Mouse (Mus musculus): ENCODE measurements around the gene Clca1. TPM values are rescaled to one million over a fixed set of nuclear protein-coding genes. Genes with fewer than 3 reads are reported as not detected.

Gene Clca1
- polyA plus RNA-seq, 1 experiment from 2014 or later = 0.07 TPM

GRCm38 (mm10) chr3:145017807-145018206 lies 14.8 kb downstream of the Clca1 start:
- Histone ChIP-seq H3K9ac (replicated peaks; ENCODE audit: low read depth, low read length) (no peak overlapping the region), H3K4me2 (ENCODE audit: low read depth, low read length) (no peak overlapping the region), H3K4me1 (ENCODE audit: control insufficient read depth, insufficient read depth, low read length) (no peaks in the 10 kb centered on the region), H3K36me3 (ENCODE audit: control insufficient read depth, insufficient read depth, low read length) (no peaks in the 10 kb centered on the region), H3K27me3 (ENCODE audit: control insufficient read depth, insufficient read depth, low read length) (no peaks in the 10 kb centered on the region), H3K4me3 (ENCODE audit: low read depth, low read length) (no peak overlapping the region), H3K27ac (ENCODE audit: low read depth, low read length) (no peak overlapping the region), H3K9me3 (ENCODE audit: control insufficient read depth, low read length) (no peaks in the 10 kb centered on the region)
- no peak for ATAC-seq (ENCODE audit: low read depth)
- WGBS = 54% methylated on average over 3 of the region's 3 CpGs

GRCm38 (mm10) chr3:145004422-145004821 lies 28.2 kb downstream of the Clca1 start:
- ATAC-seq (ENCODE audit: low read depth) = no peak
- 37% methylated on average over 5 of the region's 5 CpGs for WGBS
- Histone ChIP-seq H3K36me3 (ENCODE audit: control insufficient read depth, insufficient read depth, low read length) (no peaks in the 10 kb centered on the region), H3K9ac (replicated peaks; ENCODE audit: low read depth, low read length) (no peak overlapping the region), H3K4me2 (ENCODE audit: low read depth, low read length) (no peak overlapping the region), H3K4me3 (ENCODE audit: low read depth, low read length) (no peak overlapping the region), H3K27me3 (ENCODE audit: control insufficient read depth, insufficient read depth, low read length) (no peaks in the 10 kb centered on the region), H3K9me3 (ENCODE audit: control insufficient read depth, low read length) (no peaks in the 10 kb centered on the region), H3K27ac (ENCODE audit: low read depth, low read length) (no peak overlapping the region), H3K4me1 (ENCODE audit: control insufficient read depth, insufficient read depth, low read length) (no peaks in the 10 kb centered on the region)

GRCm38 (mm10) chr3:145000912-145001311 lies 31.7 kb downstream of the Clca1 start:
- no peak overlapping the region for H3K27ac ChIP-seq (ENCODE audit: low read depth, low read length)
- 80% methylated on average over 1 of the region's 1 CpGs for WGBS

GRCm38 (mm10) chr3:144993055-144993454 lies 39.5 kb downstream of the Clca1 start:
- H3K4me2 ChIP-seq (ENCODE audit: low read depth, low read length) = no peak overlapping the region
- no peaks in the 10 kb centered on the region for H3K27me3 ChIP-seq (ENCODE audit: control insufficient read depth, insufficient read depth, low read length)
- no peak overlapping the region for H3K4me3 ChIP-seq (ENCODE audit: low read depth, low read length)
- H3K9ac ChIP-seq (replicated peaks; ENCODE audit: low read depth, low read length) = no peak overlapping the region
- H3K9me3 ChIP-seq (ENCODE audit: control insufficient read depth, low read length) = no peaks in the 10 kb centered on the region
- no peaks in the 10 kb centered on the region for H3K4me1 ChIP-seq (ENCODE audit: control insufficient read depth, insufficient read depth, low read length)
- H3K27ac ChIP-seq (ENCODE audit: low read depth, low read length) = no peak overlapping the region
- WGBS = 79% methylated on average over 5 of the region's 5 CpGs
- no peak for ATAC-seq (ENCODE audit: low read depth)
- no peaks in the 10 kb centered on the region for H3K36me3 ChIP-seq (ENCODE audit: control insufficient read depth, insufficient read depth, low read length)

More at GRCm38 (mm10) chr3:145000912-145001311, 31.7 kb downstream of the Clca1 start:
- no peaks in the 10 kb centered on the region for H3K4me1 ChIP-seq (ENCODE audit: control insufficient read depth, insufficient read depth, low read length)
- H3K36me3 ChIP-seq (ENCODE audit: control insufficient read depth, insufficient read depth, low read length) = no peaks in the 10 kb centered on the region
- H3K9me3 ChIP-seq (ENCODE audit: control insufficient read depth, low read length) = no peaks in the 10 kb centered on the region
- ATAC-seq (ENCODE audit: low read depth) = no peak
- no peak overlapping the region for H3K4me2 ChIP-seq (ENCODE audit: low read depth, low read length)
- H3K9ac ChIP-seq (replicated peaks; ENCODE audit: low read depth, low read length) = no peak overlapping the region
- no peak overlapping the region for H3K4me3 ChIP-seq (ENCODE audit: low read depth, low read length)
- no peaks in the 10 kb centered on the region for H3K27me3 ChIP-seq (ENCODE audit: control insufficient read depth, insufficient read depth, low read length)

GRCm38 (mm10) chr3:144992618-144993017 lies 40.0 kb downstream of the Clca1 start:
- Histone ChIP-seq H3K27ac (ENCODE audit: low read depth, low read length) (no peak overlapping the region), H3K4me3 (ENCODE audit: low read depth, low read length) (no peak overlapping the region), H3K27me3 (ENCODE audit: control insufficient read depth, insufficient read depth, low read length) (no peaks in the 10 kb centered on the region), H3K9ac (replicated peaks; ENCODE audit: low read depth, low read length) (no peak overlapping the region), H3K4me2 (ENCODE audit: low read depth, low read length) (no peak overlapping the region), H3K9me3 (ENCODE audit: control insufficient read depth, low read length) (no peaks in the 10 kb centered on the region), H3K36me3 (ENCODE audit: control insufficient read depth, insufficient read depth, low read length) (no peaks in the 10 kb centered on the region), H3K4me1 (ENCODE audit: control insufficient read depth, insufficient read depth, low read length) (no peaks in the 10 kb centered on the region)
- ATAC-seq (ENCODE audit: low read depth) = no peak

GRCm38 (mm10) chr3:144985890-144986289 lies 46.7 kb downstream of the Clca1 start:
- H3K36me3 ChIP-seq (ENCODE audit: control insufficient read depth, insufficient read depth, low read length) = no peaks in the 10 kb centered on the region
- H3K9me3 ChIP-seq (ENCODE audit: control insufficient read depth, low read length) = no peaks in the 10 kb centered on the region
- no peaks in the 10 kb centered on the region for H3K27me3 ChIP-seq (ENCODE audit: control insufficient read depth, insufficient read depth, low read length)
- ATAC-seq (ENCODE audit: low read depth) = no peak
- H3K4me1 ChIP-seq (ENCODE audit: control insufficient read depth, insufficient read depth, low read length) = no peaks in the 10 kb centered on the region
- H3K9ac ChIP-seq (replicated peaks; ENCODE audit: low read depth, low read length) = no peak overlapping the region
- 82% methylated on average over 5 of the region's 5 CpGs for WGBS
- no peak overlapping the region for H3K27ac ChIP-seq (ENCODE audit: low read depth, low read length)
- H3K4me2 ChIP-seq (ENCODE audit: low read depth, low read length) = no peak overlapping the region
- no peak overlapping the region for H3K4me3 ChIP-seq (ENCODE audit: low read depth, low read length)

- no peaks in the 10 kb centered on the region for H3K27me3 ChIP-seq (ENCODE audit: control insufficient read depth, insufficient read depth, low read length)
These were observed 52.0 kb downstream of the Clca1 start for GRCm38 (mm10) chr3:144980551-144980950.

GRCm38 (mm10) chr3:144977631-144978030 lies 54.9 kb downstream of the Clca1 start:
- Histone ChIP-seq H3K9ac (replicated peaks; ENCODE audit: low read depth, low read length) (no peak overlapping the region), H3K4me2 (ENCODE audit: low read depth, low read length) (no peak overlapping the region), H3K4me3 (ENCODE audit: low read depth, low read length) (no peak overlapping the region), H3K4me1 (ENCODE audit: control insufficient read depth, insufficient read depth, low read length) (no peaks in the 10 kb centered on the region), H3K27me3 (ENCODE audit: control insufficient read depth, insufficient read depth, low read length) (no peaks in the 10 kb centered on the region), H3K36me3 (ENCODE audit: control insufficient read depth, insufficient read depth, low read length) (no peaks in the 10 kb centered on the region), H3K9me3 (ENCODE audit: control insufficient read depth, low read length) (no peaks in the 10 kb centered on the region), H3K27ac (ENCODE audit: low read depth, low read length) (no peak overlapping the region)
- no peak for ATAC-seq (ENCODE audit: low read depth)
- WGBS = 22% methylated on average over 4 of the region's 4 CpGs

More at GRCm38 (mm10) chr3:144980551-144980950, 52.0 kb downstream of the Clca1 start:
- H3K27ac ChIP-seq (ENCODE audit: low read depth, low read length) = no peak overlapping the region
- no peaks in the 10 kb centered on the region for H3K9me3 ChIP-seq (ENCODE audit: control insufficient read depth, low read length)
- H3K4me2 ChIP-seq (ENCODE audit: low read depth, low read length) = no peak overlapping the region
- no peak overlapping the region for H3K9ac ChIP-seq (replicated peaks; ENCODE audit: low read depth, low read length)
- no peaks in the 10 kb centered on the region for H3K4me1 ChIP-seq (ENCODE audit: control insufficient read depth, insufficient read depth, low read length)
- WGBS = 87% methylated on average over 6 of the region's 6 CpGs
- ATAC-seq (ENCODE audit: low read depth) = no peak
- H3K4me3 ChIP-seq (ENCODE audit: low read depth, low read length) = no peak overlapping the region
- no peaks in the 10 kb centered on the region for H3K36me3 ChIP-seq (ENCODE audit: control insufficient read depth, insufficient read depth, low read length)

- Histone ChIP-seq H3K27me3 (ENCODE audit: control insufficient read depth, insufficient read depth, low read length) (no peaks in the 10 kb centered on the region), H3K4me3 (ENCODE audit: low read depth, low read length) (no peak overlapping the region), H3K4me2 (ENCODE audit: low read depth, low read length) (no peak overlapping the region), H3K36me3 (ENCODE audit: control insufficient read depth, insufficient read depth, low read length) (no peaks in the 10 kb centered on the region), H3K4me1 (ENCODE audit: control insufficient read depth, insufficient read depth, low read length) (no peaks in the 10 kb centered on the region), H3K9ac (replicated peaks; ENCODE audit: low read depth, low read length) (no peak overlapping the region), H3K9me3 (ENCODE audit: control insufficient read depth, low read length) (no peaks in the 10 kb centered on the region), H3K27ac (ENCODE audit: low read depth, low read length) (no peak overlapping the region)
- 92% methylated on average over 1 of the region's 1 CpGs for WGBS
- ATAC-seq (ENCODE audit: low read depth) = no peak
These were observed 56.5 kb downstream of the Clca1 start for GRCm38 (mm10) chr3:144976091-144976490.

GRCm38 (mm10) chr3:144974945-144975344 lies 57.6 kb downstream of the Clca1 start, which contains the start of gene Clca4a:
Gene Clca4a (minus strand): TSS chr3:144975045.
- Histone ChIP-seq H3K27ac (ENCODE audit: low read depth, low read length) (no peak within 1 kb of the TSS), H3K9ac (replicated peaks; ENCODE audit: low read depth, low read length) (no peak within 1 kb of the TSS), H3K4me1 (ENCODE audit: control insufficient read depth, insufficient read depth, low read length) (no peaks in the 10 kb centered on the region), H3K27me3 (ENCODE audit: control insufficient read depth, insufficient read depth, low read length) (no peaks in the 10 kb centered on the region), H3K4me3 (ENCODE audit: low read depth, low read length) (no peak within 1 kb of the TSS), H3K4me2 (ENCODE audit: low read depth, low read length) (no peak within 1 kb of the TSS), H3K36me3 (ENCODE audit: control insufficient read depth, insufficient read depth, low read length) (no peaks in the 10 kb centered on the region), H3K9me3 (ENCODE audit: control insufficient read depth, low read length) (no peaks in the 10 kb centered on the region)
- no peak for ATAC-seq (ENCODE audit: low read depth)

Data from neural tube, embryonic 14.5 days (tissue).